In the genomic region with DNA sequence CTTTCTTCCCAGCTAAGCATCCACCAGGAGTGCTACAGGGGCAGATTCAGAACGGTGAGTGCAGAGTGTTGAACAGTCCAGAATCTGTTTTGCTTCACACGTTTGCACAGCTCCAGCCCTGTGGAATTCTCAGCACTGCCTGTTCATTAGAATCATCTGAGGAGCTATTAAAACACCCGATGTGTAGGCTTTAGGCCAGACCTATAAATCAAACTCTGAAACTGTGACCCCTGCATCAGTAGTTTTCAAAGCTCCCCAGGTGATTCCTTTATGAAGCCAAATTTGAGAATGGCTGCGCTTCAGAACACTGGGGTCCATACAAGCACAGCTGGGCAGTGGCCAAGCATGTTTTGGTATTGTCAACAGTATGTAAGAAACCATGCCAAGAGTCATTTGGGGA, we compare ENCODE assay signal across 19 mouse cellular contexts.
A peak's percentile ranks its signal among the peaks of the same experiment; 100 is the strongest.
DNase-seq lines count a peak whose midpoint lies in the region; ATAC-seq lines count a peak whose summit lies in the region.
"Had no signal": no experiment of that assay in that cellular context is flagged by ENCODE, and none has a peak within 500 bp of the region (broad histone marks: within the 10 kb centered on the region; RNA-seq: fewer than 3 reads in every experiment).

No protein-coding gene starts in this region.

- no peak overlapping the region for H3K4me2 ChIP-seq in forebrain, embryonic 14.5 days (ENCODE audit: low read length)
- no peak overlapping the region for H3K4me2 ChIP-seq in forebrain, embryonic 13.5 days
- no peak overlapping the region for H3K4me2 ChIP-seq in neural tube, embryonic 12.5 days (replicated peaks)
- H3K4me2 ChIP-seq: stomach, embryonic 15.5 days had no signal

- H3K36me3 ChIP-seq in forebrain, embryonic 14.5 days (ENCODE audit: control insufficient read depth, insufficient read depth, low read length): no peaks in the 10 kb centered on the region
- H3K36me3 ChIP-seq in forebrain, embryonic 13.5 days (ENCODE audit: poor library complexity, severe bottlenecking): no peaks in the 10 kb centered on the region
- H3K36me3 ChIP-seq in limb, embryonic 10.5 days: no peaks in the 10 kb centered on the region
- H3K36me3 ChIP-seq in neural tube, embryonic 12.5 days: no peaks in the 10 kb centered on the region
- H3K36me3 ChIP-seq: stomach, embryonic 15.5 days had no signal

- no peak overlapping the region for H3K4me3 ChIP-seq in forebrain, embryonic 14.5 days (ENCODE audit: low read depth, low read length)
- no peak overlapping the region for H3K4me3 ChIP-seq in forebrain, embryonic 13.5 days
- H3K4me3 ChIP-seq in limb, embryonic 10.5 days: no peak overlapping the region
- no peak overlapping the region for H3K4me3 ChIP-seq in neural tube, embryonic 12.5 days
- H3K4me3 ChIP-seq: gastrocnemius, adult 2 months; heart, adult 2 months; stomach, embryonic 15.5 days had no signal

- no peak overlapping the region for H3K27ac ChIP-seq in forebrain, embryonic 14.5 days (ENCODE audit: low read depth, low read length)
- H3K27ac ChIP-seq in forebrain, embryonic 13.5 days: no peak overlapping the region
- no peak overlapping the region for H3K27ac ChIP-seq in limb, embryonic 10.5 days
- H3K27ac ChIP-seq in neural tube, embryonic 12.5 days: no peak overlapping the region
- H3K27ac ChIP-seq: gastrocnemius, adult 2 months; heart, adult 2 months; macrophage; stomach, embryonic 15.5 days had no signal

- intact Hi-C loops in left cerebral cortex, postnatal 4 days (cut with DNase I): no loop called here
- intact Hi-C loops in left cerebral cortex, postnatal 14 days (cut with DNase I): no loop called here
- intact Hi-C loops in gastrocnemius, postnatal 36 days (cut with DNase I): no loop called here
- intact Hi-C loops in heart, postnatal 36 days (cut with DNase I): no loop called here

- no peaks in the 10 kb centered on the region for H3K9me3 ChIP-seq in forebrain, embryonic 14.5 days (replicated peaks; ENCODE audit: control insufficient read depth, low read length)
- H3K9me3 ChIP-seq in forebrain, embryonic 13.5 days (replicated peaks): no peaks in the 10 kb centered on the region
- H3K9me3 ChIP-seq in limb, embryonic 10.5 days (replicated peaks): no peaks in the 10 kb centered on the region
- no peaks in the 10 kb centered on the region for H3K9me3 ChIP-seq in neural tube, embryonic 12.5 days
- H3K9me3 ChIP-seq: stomach, embryonic 15.5 days had no signal

- no peaks in the 10 kb centered on the region for H3K27me3 ChIP-seq in forebrain, embryonic 14.5 days (replicated peaks; ENCODE audit: control insufficient read depth, insufficient read depth, low read length)
- H3K27me3 ChIP-seq in forebrain, embryonic 13.5 days: no peaks in the 10 kb centered on the region
- no peaks in the 10 kb centered on the region for H3K27me3 ChIP-seq in limb, embryonic 10.5 days (ENCODE audit: low read depth, poor library complexity, severe bottlenecking)
- H3K27me3 ChIP-seq in neural tube, embryonic 12.5 days (replicated peaks): no peaks in the 10 kb centered on the region
- H3K27me3 ChIP-seq: stomach, embryonic 15.5 days had no signal

- peak; percentile 50 for DNase-seq in forebrain, embryonic 14.5 days (ENCODE audit: low spot score)
- peak; percentile 5 for DNase-seq in left cerebral cortex, postnatal 4 days
- DNase-seq in left cerebral cortex, postnatal 14 days (ENCODE audit: low spot score in 2 of 2): no peak
- peak; percentile 32 for DNase-seq in limb, embryonic 10.5 days (ENCODE audit: low spot score)
- no peak for DNase-seq in gastrocnemius, postnatal 36 days
- DNase-seq in heart, postnatal 36 days: no peak
- DNase-seq: cerebellum, adult 18-20 months; gastrocnemius, adult 2 months; heart, adult 2 months; layer of hippocampus, postnatal 36 days; liver; lung, adult 18-20 months; spleen, adult 18-20 months had no signal

- H3K9ac ChIP-seq in forebrain, embryonic 14.5 days (ENCODE audit: low read length): no peak overlapping the region
- H3K9ac ChIP-seq in forebrain, embryonic 13.5 days: no peak overlapping the region
- no peak overlapping the region for H3K9ac ChIP-seq in neural tube, embryonic 12.5 days
- H3K9ac ChIP-seq: stomach, embryonic 15.5 days had no signal

- ATAC-seq in forebrain, embryonic 14.5 days: peak; percentile 44; the same call in 1 of the 2 replicates
- no peak for ATAC-seq in forebrain, embryonic 13.5 days
- ATAC-seq in neural tube, embryonic 12.5 days (ENCODE audit: low FRiP score, low read depth): peak; percentile 68; the same call in 1 of the 2 replicates
- ATAC-seq: intestine, postnatal 0 days; midbrain, embryonic 16.5 days had no signal

- H3K4me1 ChIP-seq in forebrain, embryonic 14.5 days (ENCODE audit: control insufficient read depth, insufficient read depth, low read length): no peaks in the 10 kb centered on the region
- no peaks in the 10 kb centered on the region for H3K4me1 ChIP-seq in forebrain, embryonic 13.5 days
- H3K4me1 ChIP-seq in limb, embryonic 10.5 days: peaks cover 9% of the 10 kb centered on the region
- no peaks in the 10 kb centered on the region for H3K4me1 ChIP-seq in neural tube, embryonic 12.5 days
- H3K4me1 ChIP-seq: stomach, embryonic 15.5 days had no signal

- WGBS in forebrain, embryonic 14.5 days: 49% methylated on average over 4 of the region's 4 CpGs
- 53% methylated on average over 4 of the region's 4 CpGs for WGBS in forebrain, embryonic 13.5 days
- 43% methylated on average over 4 of the region's 4 CpGs for WGBS in limb, embryonic 10.5 days
- 29% methylated on average over 4 of the region's 4 CpGs for WGBS in neural tube, embryonic 12.5 days

Comparison
In these comparisons a context has a peak if more than half of its experiments do, and no peak if none do; other contexts are left out.
1. DNase-seq: peak in forebrain, embryonic 14.5 days (single experiment), left cerebral cortex, postnatal 4 days (single experiment) and limb, embryonic 10.5 days (single experiment); none in left cerebral cortex, postnatal 14 days (0 of 2), gastrocnemius, postnatal 36 days (0 of 2) and heart, postnatal 36 days (0 of 2).